Mouse (Mus musculus) forebrain, embryonic 16.5 days (tissue): Measurements from ENCODE around the gene Pik3cb. TPM values are rescaled to one million over a fixed set of nuclear protein-coding genes. Genes with fewer than 3 reads are reported as not detected.

Source experiments
- ATAC-seq: fragments of 200-750 bp; cut with Nextera tagmentation; 2 replicates; pipeline ENCODE4 v1.8.0; 2017; ENCODE audit warnings: mild to moderate bottlenecking, moderate library complexity
- H3K27ac ChIP-seq: fragments of 300-500 bp; sonication (generic); 2 replicates; pipeline ENCODE4 v1.5.1; 2014; ENCODE audit warnings: low read length, control low read depth
- H3K27me3 ChIP-seq: fragments of 300-500 bp; sonication (generic); replicated peaks from 2 replicates; pipeline ENCODE4 v1.6.1; 2014; ENCODE audit warnings: low read length; ENCODE audit not compliant: control insufficient read depth, insufficient read depth
- H3K36me3 ChIP-seq: fragments of 300-500 bp; sonication (generic); 2 replicates; pipeline ENCODE4 v1.6.1; 2014; ENCODE audit not compliant: control insufficient read depth, insufficient read depth
- H3K4me1 ChIP-seq: fragments of 300-500 bp; sonication (generic); replicated peaks from 2 replicates; pipeline ENCODE4 v1.6.1; 2014; ENCODE audit warnings: low read length; ENCODE audit not compliant: control insufficient read depth, insufficient read depth
- H3K4me2 ChIP-seq: fragments of 300-500 bp; sonication (generic); 2 replicates; pipeline ENCODE4 v1.6.1; 2014; ENCODE audit warnings: mild to moderate bottlenecking, low read length, control low read depth
- H3K4me3 ChIP-seq: fragments of 300-500 bp; sonication (generic); replicated peaks from 2 replicates; pipeline ENCODE4 v1.5.1; 2014; ENCODE audit warnings: mild to moderate bottlenecking, low read length, control low read depth
- H3K9ac ChIP-seq: fragments of 300-500 bp; sonication (generic); replicated peaks from 2 replicates; pipeline ENCODE4 v1.6.1; 2014; ENCODE audit warnings: low read depth, low read length, control low read depth
- H3K9me3 ChIP-seq: fragments of 300-500 bp; sonication (generic); 2 replicates; pipeline ENCODE4 v1.6.1; 2016; ENCODE audit warnings: low read length; ENCODE audit not compliant: control insufficient read depth
- WGBS: fragments of 180-500 bp; shearing (Covaris S2); extraction: QIAGEN DNeasy Blood & Tissue Kit; methylation state at CpG from one replicate; pipeline ENCODE4 v1.1.7; 2014; 5-methylcytosine and 5-hydroxymethylcytosine counted together
- polyA plus RNA-seq: library from polyadenylated mRNA; unstranded; fragments of >200 nt; fragmentation: Nextera tagmentation; extraction: Ambion mirVana; gene quantifications from 2 replicates; pipeline ENCODE4 v1.2.1, GENCODE M21; 2015

Pik3cb gene
- polyA plus RNA-seq, 1 experiment from 2014 or later: 3.2 TPM

- H3K4me3 ChIP-seq: no peak overlapping the region
- WGBS: 71% methylated on average over 3 of the region's 3 CpGs
- no peak for ATAC-seq
- H3K27me3 ChIP-seq: no peaks in the 10 kb centered on the region
- no peak overlapping the region for H3K9ac ChIP-seq
- H3K27ac ChIP-seq: no peak overlapping the region
- H3K9me3 ChIP-seq: no peaks in the 10 kb centered on the region
- no peak overlapping the region for H3K4me2 ChIP-seq
- no peaks in the 10 kb centered on the region for H3K4me1 ChIP-seq
- no peaks in the 10 kb centered on the region for H3K36me3 ChIP-seq
Observed at GRCm38 (mm10) chr9:99016301-99016700, 124.1 kb downstream of the Pik3cb start.

DNA sequence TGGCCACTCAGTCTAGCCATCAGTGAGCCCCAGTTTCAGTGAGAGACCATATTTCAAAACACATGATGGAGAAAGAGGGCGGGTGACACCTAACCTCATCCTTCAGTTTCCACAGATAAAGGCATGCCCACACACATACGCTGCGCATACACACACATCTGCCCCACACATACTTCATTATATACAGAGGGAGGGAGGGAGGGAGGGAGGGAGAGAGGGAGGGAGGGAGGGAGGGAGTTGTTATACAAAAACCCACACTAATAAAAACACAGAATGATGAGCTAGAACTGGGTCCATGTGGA is 130.6 kb downstream of the Pik3cb start:
- H3K4me2 ChIP-seq: no peak overlapping the region
- no peak for ATAC-seq
- 94% methylated on average over 3 of the region's 3 CpGs for WGBS
- no peak overlapping the region for H3K27ac ChIP-seq
- no peak overlapping the region for H3K4me3 ChIP-seq
- no peak overlapping the region for H3K9ac ChIP-seq
- H3K4me1 ChIP-seq: no peaks in the 10 kb centered on the region
- peaks cover 3% of the 10 kb centered on the region; the same call in 1 of the 2 replicates for H3K36me3 ChIP-seq
- no peaks in the 10 kb centered on the region for H3K27me3 ChIP-seq
- no peaks in the 10 kb centered on the region for H3K9me3 ChIP-seq

DNA sequence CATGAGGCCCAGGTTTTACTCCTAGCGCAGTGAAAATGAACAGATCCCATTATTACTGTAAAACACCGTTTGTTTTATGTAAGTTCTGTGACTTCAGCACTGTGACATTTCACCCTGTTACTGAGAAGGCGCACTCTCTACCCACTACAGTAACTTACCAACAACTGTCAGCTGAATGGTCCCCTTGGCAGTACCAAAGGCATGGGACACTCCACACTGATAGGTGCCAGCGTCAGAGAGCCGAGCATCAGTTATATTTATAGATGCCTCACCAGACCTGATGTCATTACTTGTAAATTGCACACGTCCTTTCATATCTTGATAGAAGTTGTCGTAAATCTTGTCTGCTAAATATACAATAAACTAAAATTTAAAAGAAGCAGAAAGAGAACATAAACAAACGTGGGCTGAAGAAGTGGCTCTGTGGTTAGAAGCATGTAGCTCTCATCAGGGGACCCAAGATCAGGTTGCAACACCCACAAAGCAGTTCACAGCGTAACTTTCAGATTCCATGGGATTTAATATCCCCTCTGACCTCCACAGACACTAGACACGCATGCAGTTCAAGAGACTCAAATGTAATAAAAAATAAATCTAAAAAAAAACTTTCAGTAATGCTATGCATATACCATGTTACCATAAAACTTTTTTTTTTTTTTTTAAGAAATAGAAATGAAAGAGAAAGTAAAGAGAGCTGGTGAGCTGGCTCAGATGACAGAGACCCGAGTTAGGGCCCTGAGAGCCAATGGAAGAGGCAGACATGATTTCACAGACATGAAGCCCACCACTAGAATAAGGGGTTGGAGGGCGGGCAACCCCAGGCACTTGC is 131.1 kb downstream of the Pik3cb start:
- WGBS: 89% methylated on average over 12 of the region's 12 CpGs
- H3K36me3 ChIP-seq: peaks cover 3% of the 10 kb centered on the region; the same call in 1 of the 2 replicates
- H3K4me2 ChIP-seq: no peak overlapping the region
- no peak overlapping the region for H3K9ac ChIP-seq
- no peaks in the 10 kb centered on the region for H3K27me3 ChIP-seq
- no peaks in the 10 kb centered on the region for H3K4me1 ChIP-seq
- H3K9me3 ChIP-seq: no peaks in the 10 kb centered on the region
- no peak overlapping the region for H3K27ac ChIP-seq
- ATAC-seq: no peak
- H3K4me3 ChIP-seq: no peak overlapping the region

DNA sequence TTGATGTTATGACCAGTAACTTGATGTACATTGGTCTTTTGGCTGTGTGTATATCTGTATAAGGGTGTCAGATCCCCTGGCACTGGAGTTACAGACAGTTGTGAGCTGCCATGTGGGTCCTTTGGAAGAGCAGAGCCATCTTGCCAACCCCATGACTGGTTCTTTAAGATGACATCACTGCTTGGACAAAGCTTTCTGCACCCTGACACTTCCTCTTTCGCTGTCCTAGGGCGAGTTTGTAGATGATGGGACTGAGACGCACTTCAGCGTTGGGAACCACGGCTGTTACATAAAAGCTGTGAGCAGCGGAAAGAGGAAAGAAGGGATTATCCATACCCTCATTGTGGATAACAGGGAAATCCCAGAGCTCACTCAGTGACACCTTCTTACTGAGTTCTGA is 139.1 kb downstream of the Pik3cb start:
- no peaks in the 10 kb centered on the region for H3K27me3 ChIP-seq
- H3K4me3 ChIP-seq: no peak overlapping the region
- no peak overlapping the region for H3K4me2 ChIP-seq
- no peak overlapping the region for H3K9ac ChIP-seq
- H3K9me3 ChIP-seq: no peaks in the 10 kb centered on the region
- H3K27ac ChIP-seq: no peak overlapping the region
- H3K36me3 ChIP-seq: peaks cover 26% of the 10 kb centered on the region
- ATAC-seq: no peak
- 91% methylated on average over 6 of the region's 6 CpGs for WGBS
- no peaks in the 10 kb centered on the region for H3K4me1 ChIP-seq

DNA sequence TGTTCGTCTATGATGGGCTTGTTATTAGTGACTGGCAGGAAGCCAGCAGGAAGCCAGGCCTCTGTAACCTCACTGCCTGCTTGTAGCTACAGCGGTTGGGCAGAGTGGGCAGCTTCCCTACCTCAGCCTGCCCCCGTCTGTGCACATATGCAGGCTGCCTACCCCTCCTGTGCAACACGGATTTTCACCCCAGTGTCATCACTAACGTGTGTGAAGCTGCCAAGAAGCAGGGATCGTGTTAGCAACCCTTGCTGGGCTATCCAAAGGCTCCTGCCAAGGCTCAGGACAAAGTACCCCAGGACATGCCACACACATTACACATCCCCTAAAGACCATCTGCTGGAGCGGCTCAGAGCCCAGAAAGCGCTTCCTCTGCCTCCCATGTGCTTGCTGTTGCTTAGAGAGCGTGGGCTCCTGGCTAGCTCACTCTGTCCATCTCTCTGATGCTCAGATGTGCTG is 140.5 kb downstream of the Pik3cb start:
- H3K4me2 ChIP-seq: no peak overlapping the region
- 65% methylated on average over 9 of the region's 9 CpGs for WGBS
- no peaks in the 10 kb centered on the region for H3K27me3 ChIP-seq
- no peak overlapping the region for H3K27ac ChIP-seq
- no peaks in the 10 kb centered on the region for H3K9me3 ChIP-seq
- H3K4me3 ChIP-seq: no peak overlapping the region
- peaks cover 23% of the 10 kb centered on the region for H3K36me3 ChIP-seq
- no peak overlapping the region for H3K9ac ChIP-seq
- peak; percentile 62; the same call in 1 of the 2 replicates for ATAC-seq
- H3K4me1 ChIP-seq: no peaks in the 10 kb centered on the region

GRCm38 (mm10) chr9:98994103-98994502 is 146.3 kb downstream of the Pik3cb start:
- H3K4me3 ChIP-seq: no peak overlapping the region
- WGBS: 84% methylated on average over 4 of the region's 4 CpGs
- ATAC-seq: no peak
- H3K4me1 ChIP-seq: no peaks in the 10 kb centered on the region
- no peak overlapping the region for H3K27ac ChIP-seq
- no peaks in the 10 kb centered on the region for H3K27me3 ChIP-seq
- H3K9ac ChIP-seq: no peak overlapping the region
- H3K36me3 ChIP-seq: peaks cover 11% of the 10 kb centered on the region; the same call in 1 of the 2 replicates
- H3K4me2 ChIP-seq: no peak overlapping the region
- H3K9me3 ChIP-seq: no peaks in the 10 kb centered on the region

- Histone ChIP-seq H3K27ac (no peak overlapping the region), H3K4me2 (peak overlapping the region; percentile 71)
- 44% methylated on average over 9 of the region's 9 CpGs for WGBS
Observed at GRCm38 (mm10) chr9:98987131-98987530, 153.3 kb downstream of the Pik3cb start.

More at GRCm38 (mm10) chr9:98987131-98987530, 153.3 kb downstream of the Pik3cb start:
- no peaks in the 10 kb centered on the region for H3K36me3 ChIP-seq
- H3K4me3 ChIP-seq: peak overlapping the region; percentile 88
- peaks cover 4% of the 10 kb centered on the region; the same call in 1 of the 2 replicates for H3K27me3 ChIP-seq
- H3K4me1 ChIP-seq: peaks cover 6% of the 10 kb centered on the region
- no peaks in the 10 kb centered on the region for H3K9me3 ChIP-seq
- ATAC-seq: no peak
- H3K9ac ChIP-seq: peak overlapping the region; percentile 87

Other genes with a start within 250 kb of the Pik3cb start
- not detected in 2 replicates for gene 7420426K07Rik, start 237.5 kb downstream of the Pik3cb start, polyA plus RNA-seq
- 0.43 and 0.45 TPM in 2 replicates for gene Foxl2, start 185.3 kb downstream of the Pik3cb start, polyA plus RNA-seq
- 94.1 and 102 TPM in 2 replicates for gene Faim, start 154.2 kb downstream of the Pik3cb start, polyA plus RNA-seq
- gene Gm1123, start 104.9 kb downstream of the Pik3cb start, polyA plus RNA-seq: not detected in 2 replicates
- gene Faiml, start 96.6 kb upstream of the Pik3cb start, polyA plus RNA-seq: not detected in 2 replicates
- gene Cep70, start 102.7 kb upstream of the Pik3cb start, polyA plus RNA-seq: 81.5 and 84.4 TPM in 2 replicates
- 0.55 and 0.66 TPM in 2 replicates for gene Esyt3, start 217.9 kb upstream of the Pik3cb start, polyA plus RNA-seq